Mouse (Mus musculus) spleen, postnatal 4 days (tissue): ENCODE data around the gene Pus7.
"Not testable (repeated sequence)": the region's sequence is repeated elsewhere in the genome, so short reads cannot be mapped to it uniquely, and the experiment has no call there.

Experiments
- DNase-seq, 2 experiments: peaks; one replicate each; pipeline ENCODE4 v3.0.0; 2022; ENCODE audit warnings: low spot score in 2 of 2

Gene Pus7

DNA sequence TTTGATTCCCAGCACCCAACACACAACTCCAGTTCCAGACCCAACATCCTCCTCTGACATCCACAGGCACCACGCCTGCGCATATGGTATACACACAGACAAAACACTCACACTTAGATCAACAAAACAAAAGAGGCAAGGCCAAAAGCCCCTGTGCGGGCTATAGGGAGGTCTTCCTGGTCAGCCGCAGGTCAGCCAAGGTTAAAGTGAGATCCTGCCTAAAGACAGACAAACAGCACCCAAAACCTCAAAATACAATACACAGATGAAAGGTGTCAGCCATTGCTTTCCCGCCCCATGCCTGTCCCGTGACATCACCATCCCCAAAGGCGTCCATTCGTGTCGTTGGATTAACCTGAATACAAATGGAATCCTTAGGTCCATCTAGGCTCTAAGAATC is 27.9 kb downstream of the Pus7 start:
- no peak for DNase-seq

GRCm38 (mm10) chr5:23749882-23750281 is 33.6 kb downstream of the Pus7 start:
- DNase-seq = no peak

DNA sequence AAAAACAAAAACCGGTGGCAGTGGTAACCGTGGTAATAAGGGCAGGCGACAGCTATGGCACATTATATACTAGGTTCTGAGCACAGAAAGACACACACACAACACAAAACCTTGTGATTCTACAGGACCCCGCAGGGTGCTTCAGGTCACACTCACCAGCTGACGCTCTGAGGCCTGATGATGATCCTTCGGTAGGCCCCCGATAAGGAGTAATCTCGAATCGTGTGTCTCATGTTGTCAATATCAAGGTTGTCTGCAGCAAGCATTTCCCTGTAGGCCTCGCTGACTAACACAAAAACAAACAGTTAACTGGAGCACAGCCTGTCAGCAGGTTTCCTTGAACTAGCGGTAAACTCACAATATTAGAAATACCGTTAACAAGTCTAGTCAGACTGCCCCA is 40.2 kb downstream of the Pus7 start:
- no peak for DNase-seq

DNA sequence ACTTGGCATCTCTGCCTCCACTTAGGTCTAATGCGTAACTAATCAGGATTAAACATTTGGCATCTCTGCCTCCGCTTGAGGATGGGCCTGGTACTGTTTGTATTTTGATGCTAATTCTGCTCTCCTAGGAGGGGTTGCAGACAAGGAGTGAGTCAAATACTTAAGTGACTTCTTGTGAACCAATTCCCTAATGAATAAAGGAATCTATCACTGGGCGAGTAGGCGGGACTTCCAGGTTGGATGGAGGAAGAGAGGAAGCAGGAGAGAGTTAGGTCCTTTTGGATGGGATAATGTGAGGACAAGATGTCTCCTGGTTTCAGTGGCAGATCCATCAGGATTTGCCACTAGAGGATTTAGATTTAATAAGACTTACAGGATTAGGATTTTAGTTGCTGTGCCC is 46.4 kb downstream of the Pus7 start:
- DNase-seq = no peak

DNA sequence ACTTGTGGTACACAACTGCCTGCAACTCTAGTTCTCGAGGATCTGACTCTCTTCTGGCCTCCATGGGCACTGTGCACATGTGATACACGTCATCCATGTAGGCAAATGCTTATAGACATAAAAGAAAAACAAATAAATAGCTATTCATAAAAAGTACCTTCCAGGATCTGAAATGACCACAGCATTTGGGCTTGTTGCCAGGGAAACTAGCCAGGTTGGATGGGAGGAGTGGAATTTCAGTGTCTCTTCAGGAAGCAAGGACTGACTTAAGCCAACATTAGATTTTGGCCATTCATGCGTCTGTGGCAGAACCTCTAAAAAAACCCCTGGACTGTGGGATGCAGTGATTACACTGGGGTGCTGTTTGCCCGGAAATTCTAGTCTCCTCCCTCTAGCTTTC is 47.1 kb downstream of the Pus7 start:
- DNase-seq = no peak

GRCm38 (mm10) chr5:23721956-23722355 is 61.6 kb downstream of the Pus7 start:
- DNase-seq = no peak

DNA sequence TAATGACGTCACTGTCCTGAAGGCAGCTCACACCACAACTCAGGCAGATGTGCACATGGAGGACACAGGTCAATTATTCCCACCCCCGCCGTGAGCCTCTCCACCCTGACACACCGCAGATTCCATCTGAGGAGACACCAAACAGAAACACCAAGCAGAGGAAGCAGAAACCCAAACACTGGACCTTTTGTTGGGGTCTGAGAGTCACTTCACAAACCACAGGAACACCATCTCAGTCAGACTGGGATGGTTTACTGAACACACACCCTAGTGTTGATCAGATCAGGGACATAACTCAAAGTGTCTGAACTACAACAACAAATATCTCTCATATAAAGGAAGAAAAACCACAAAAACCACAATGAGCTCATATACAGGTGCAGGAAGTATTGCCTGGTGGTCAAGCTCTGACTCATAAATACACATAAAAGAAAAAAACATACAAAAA is 64.6 kb downstream of the Pus7 start:
- DNase-seq = no peak

DNA sequence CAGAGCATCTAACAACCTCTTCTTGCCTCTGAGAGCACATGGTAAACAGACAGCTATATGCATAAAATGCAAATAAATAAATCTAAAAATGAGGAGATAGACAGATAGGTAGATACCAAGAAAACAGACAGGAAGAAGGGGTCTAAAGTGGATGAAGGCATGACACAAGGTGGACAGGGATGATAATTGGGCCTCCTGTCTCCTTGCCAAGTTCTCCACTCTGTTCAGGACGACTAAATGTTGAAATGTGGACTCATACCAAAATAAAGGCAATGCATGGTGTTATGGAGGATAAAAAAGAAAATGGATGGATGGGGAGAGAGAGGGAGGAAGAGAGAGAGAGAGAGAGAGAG is 65.4 kb downstream of the Pus7 start:
- no peak for DNase-seq

DNA sequence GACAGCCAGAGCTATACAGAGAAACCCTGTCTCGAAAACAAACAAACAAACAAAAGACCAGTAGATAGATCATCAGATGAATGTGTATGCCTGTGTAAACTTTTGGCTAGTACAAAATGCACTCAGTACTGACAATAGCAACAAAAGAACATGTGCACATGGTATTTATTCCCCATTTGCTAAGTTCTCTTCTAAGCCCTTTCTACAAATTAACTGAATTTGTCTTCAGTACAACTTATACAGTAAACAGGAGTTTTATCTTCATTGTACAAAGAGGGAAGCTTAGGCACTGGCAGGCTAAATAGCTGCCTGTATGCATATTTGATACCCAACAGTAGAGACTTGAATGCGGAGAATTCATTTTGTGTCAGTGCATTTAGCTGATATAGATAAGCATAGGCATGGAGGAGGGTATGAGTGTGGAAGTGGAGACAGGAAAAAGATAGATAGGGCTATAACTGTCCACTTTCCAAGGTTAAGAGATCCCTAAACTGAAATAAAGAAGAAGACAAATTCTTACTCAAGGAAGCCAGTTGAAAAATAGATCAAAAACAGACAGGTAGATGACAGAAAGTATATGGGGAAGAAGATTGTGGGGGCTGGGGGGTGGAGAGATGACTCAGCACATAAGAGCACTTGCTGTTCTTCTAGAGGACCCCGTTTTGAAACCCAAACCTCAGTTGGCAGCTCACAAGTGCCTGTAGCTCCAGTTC is 65.9 kb downstream of the Pus7 start:
- no peak for DNase-seq

DNA sequence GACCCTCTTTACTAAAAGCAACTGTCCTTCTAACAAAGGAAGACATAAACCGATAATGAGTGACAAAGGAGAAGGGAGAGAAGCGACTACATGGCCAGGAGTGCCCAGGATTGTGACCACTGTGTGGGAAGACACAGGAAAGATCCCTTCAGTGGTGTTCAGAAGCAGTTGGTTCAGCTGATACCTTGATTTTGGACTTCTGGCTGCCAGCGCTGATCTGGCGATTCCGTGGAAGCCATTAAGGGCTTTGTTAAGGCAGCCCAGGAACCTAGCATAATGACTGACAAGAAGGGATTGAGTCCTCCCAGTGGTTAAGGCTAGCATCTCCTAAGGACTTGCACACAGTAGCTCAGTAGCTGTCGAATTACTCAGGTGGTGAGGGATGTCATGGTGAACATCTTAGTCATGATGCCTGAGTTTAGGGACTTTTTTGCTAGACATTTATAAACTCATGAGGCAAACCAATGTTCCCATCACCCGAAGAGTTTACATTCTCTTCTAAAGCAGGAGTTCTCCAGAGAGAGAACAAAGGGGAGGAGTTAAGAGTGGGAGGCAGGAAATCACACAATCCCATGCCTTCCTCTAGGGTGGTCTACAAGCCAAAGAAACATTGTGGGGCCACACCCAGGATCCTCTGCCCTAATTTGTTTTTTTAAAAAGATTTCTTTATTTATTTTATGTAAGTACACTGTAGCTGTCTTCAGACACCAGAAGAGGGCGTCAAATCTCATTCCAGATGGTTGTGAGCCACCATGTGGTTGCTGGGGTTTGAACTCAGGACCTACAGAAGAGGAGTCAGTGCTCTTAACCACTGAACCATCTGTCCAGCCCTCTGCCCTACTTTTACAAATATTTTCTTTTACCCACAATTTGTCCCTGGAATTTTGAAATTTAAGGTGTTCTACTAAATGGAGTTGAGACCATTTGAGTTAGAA is 69.8 kb downstream of the Pus7 start:
- no peak for DNase-seq

- peak; percentile 80 to 88 for DNase-seq
Observed at GRCm38 (mm10) chr5:23712130-23713001, 71.1 kb downstream of the Pus7 start.

DNA sequence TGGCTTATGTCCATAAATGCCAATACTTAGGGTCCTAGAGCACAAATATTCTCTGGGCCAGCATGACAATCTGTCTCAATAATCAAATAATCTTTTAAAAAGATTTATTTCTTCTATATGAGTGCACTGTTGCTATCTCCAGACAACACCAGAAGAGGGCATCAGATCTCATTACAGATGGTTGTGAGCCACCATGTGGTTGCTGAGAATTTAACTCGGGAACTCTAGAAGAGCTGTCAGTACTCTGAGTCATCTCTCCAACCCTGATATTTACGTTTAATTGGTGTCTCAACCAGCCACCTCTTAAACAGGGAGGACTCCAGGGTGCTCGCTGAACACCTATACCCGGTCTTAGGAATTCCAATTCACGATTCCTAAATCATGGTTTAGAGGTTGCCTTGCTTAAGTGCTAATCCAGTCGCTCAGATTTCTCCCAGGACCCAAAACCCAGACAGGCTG is 71.8 kb downstream of the Pus7 start:
- DNase-seq = not testable (repeated sequence)

DNA sequence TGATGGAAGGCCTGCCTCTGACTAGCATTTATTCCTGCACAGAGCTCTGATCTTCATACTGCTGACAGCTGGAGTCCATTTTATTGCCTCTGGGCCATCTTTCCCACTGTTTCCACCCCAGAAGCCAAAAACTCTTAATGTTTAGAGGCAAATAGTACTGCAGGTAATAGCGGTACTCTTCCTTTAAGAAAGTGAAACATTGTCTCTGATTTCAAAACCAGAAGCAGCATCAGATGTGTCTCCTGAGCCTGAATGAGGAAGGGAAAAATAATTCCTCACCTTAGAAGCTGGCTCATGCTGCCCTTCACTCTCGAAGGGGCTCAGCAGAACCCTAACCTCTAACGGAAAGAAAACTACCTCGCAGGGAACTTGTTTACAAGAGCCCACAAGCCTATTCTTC is 72.3 kb downstream of the Pus7 start:
- no peak for DNase-seq

DNA sequence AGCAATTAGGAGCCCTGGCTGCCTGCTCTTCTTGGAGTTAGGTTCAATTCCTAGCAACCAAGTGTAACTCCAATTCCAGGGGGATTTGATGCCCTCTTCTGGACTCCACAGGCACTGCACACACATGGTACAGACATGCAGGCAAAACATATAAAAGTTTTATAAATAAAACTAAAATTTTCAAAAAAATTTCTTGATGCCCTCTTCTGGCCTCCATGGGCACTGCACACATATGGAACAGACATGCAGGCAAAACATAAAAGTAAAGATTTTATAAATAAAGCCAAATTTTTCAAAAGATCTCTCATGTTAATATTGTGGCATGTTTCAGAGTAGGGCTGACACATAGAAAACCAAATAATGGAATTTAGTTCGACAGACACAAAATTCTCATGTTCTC is 73.8 kb downstream of the Pus7 start:
- DNase-seq = peak in 1 of 2 experiments; percentile 30

GRCm38 (mm10) chr5:23706601-23707597 is 76.6 kb downstream of the Pus7 start:
- DNase-seq = peak in 1 of 2 experiments; percentile 59

- no peak for DNase-seq
Observed at GRCm38 (mm10) chr5:23697457-23697856, 86.1 kb downstream of the Pus7 start.
